Mouse (Mus musculus) fat pad, adult 2 months (tissue): ENCODE data around the gene Muc13.

Experiments used
- DNase-seq: peaks from one replicate; pipeline ENCODE4 v3.0.0-alpha.2; 2011; ENCODE audit warnings: low read depth, low spot score; ENCODE audit errors: extremely low read depth

The Muc13 gene

GRCm38 (mm10) chr16:33820269-33821178 is 26.7 kb downstream of the Muc13 start:
- DNase-seq: no peak

- no peak for DNase-seq
Measured at GRCm38 (mm10) chr16:33824603-33825002, 30.8 kb downstream of the Muc13 start.

GRCm38 (mm10) chr16:33828496-33828895 is 34.7 kb downstream of the Muc13 start:
- DNase-seq: no peak

- DNase-seq: no peak
Measured at GRCm38 (mm10) chr16:33829301-33829831, 35.5 kb downstream of the Muc13 start, which contains the start of gene Itgb5. Itgb5 (plus strand) TSS chr16:33829665.

GRCm38 (mm10) chr16:33829842-33830511 is 36.1 kb downstream of the Muc13 start:
- DNase-seq: no peak

- no peak for DNase-seq
Measured at GRCm38 (mm10) chr16:33830512-33831105, 36.8 kb downstream of the Muc13 start.

- DNase-seq: no peak
Measured at GRCm38 (mm10) chr16:33832057-33832456, 38.2 kb downstream of the Muc13 start.

- no peak for DNase-seq
Measured at GRCm38 (mm10) chr16:33832728-33833428, 39.0 kb downstream of the Muc13 start.

- no peak for DNase-seq
Measured at GRCm38 (mm10) chr16:33833429-33833753, 39.6 kb downstream of the Muc13 start.

- DNase-seq: no peak
Measured at GRCm38 (mm10) chr16:33833781-33834482, 40.1 kb downstream of the Muc13 start.

- DNase-seq: peak; percentile 99
Measured at GRCm38 (mm10) chr16:33836676-33837075, 42.8 kb downstream of the Muc13 start.

GRCm38 (mm10) chr16:33837191-33837590 is 43.4 kb downstream of the Muc13 start:
- DNase-seq: no peak

- DNase-seq: no peak
Measured at GRCm38 (mm10) chr16:33840616-33841015, 46.8 kb downstream of the Muc13 start.

- DNase-seq: no peak
Measured at GRCm38 (mm10) chr16:33842081-33842880, 48.4 kb downstream of the Muc13 start.

GRCm38 (mm10) chr16:33844150-33844611 is 50.3 kb downstream of the Muc13 start:
- DNase-seq: no peak

GRCm38 (mm10) chr16:33844866-33845265 is 51.0 kb downstream of the Muc13 start:
- no peak for DNase-seq

- DNase-seq: no peak
Measured at GRCm38 (mm10) chr16:33853271-33853670, 59.4 kb downstream of the Muc13 start.

GRCm38 (mm10) chr16:33858766-33859165 is 64.9 kb downstream of the Muc13 start:
- DNase-seq: no peak

GRCm38 (mm10) chr16:33859380-33859779 is 65.5 kb downstream of the Muc13 start:
- no peak for DNase-seq
